Mouse (Mus musculus): ENCODE results near the gene Soat2.

Gene Soat2

DNA sequence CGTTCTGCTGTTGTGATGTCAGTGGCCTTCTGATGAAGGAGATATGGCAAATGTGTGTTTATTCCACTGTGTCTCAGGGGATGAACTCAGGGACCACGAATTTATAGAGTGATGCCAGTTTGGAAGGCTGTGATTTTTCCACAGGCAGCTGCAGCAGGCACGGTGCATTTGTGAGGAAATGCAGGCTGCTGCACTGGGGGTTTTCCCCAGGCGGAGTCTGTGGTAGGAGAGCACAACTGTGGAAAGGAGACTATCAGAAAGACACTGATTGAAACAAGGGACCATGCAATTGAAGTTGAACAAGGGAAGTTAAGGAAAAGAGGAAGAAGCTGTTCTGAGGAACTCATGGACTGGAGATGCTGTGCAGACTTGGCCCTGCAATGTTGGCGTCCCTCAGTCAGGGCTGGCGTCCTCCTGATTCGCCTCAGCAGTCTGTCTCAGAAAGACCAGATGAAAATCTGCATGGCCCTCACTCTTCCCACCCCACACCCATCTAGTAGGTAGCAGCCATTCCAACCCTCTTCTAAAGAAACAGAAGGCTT is 42.0 kb downstream of the Soat2 start:
- DNase-seq: no peak

DNA sequence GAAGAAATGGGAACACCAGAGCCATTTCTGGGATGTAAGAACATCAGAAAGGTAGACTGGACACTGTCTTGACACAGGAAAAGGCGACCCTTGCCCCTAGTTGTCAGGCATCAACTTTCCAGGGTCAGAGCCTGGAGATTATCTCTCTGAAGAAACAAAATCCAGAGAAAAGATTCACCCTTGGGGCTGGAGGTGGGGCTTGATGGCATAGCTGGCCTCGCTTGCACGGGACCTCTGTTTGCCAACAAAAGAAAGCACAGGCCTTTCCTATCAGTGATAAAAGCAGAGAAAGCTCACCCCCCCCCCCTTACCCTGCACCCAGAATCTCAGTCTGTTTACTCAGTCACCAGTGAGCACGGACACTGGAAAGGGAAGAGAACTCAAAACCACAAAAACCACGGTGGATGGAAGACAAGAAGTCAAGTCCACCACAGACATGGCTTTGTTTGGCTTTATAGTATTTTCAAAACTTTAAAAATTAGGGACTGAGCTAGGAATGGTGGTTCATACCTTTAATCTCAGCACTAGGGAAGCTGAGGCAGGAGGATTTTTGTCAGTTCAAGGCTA is 42.6 kb downstream of the Soat2 start:
- DNase-seq: no peak

DNA sequence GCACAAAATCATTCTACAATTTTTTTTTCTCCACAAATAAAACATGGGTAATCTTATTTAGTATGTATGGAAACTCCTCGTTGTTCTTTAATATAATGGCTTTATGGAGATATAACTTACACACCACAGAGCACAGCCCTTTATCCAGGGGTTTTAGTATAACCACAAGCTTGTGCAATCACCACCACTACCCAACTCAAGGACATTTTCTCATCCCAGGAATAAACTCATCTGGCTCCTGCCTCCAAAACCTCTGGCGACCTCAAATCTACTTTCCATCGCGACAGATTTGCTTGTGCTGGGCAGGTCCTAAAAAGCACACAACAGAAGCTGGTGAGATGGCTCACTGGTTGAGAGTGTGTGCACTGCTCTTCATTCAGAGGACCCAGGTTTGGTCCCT is 43.3 kb downstream of the Soat2 start:
- DNase-seq: no peak

DNA sequence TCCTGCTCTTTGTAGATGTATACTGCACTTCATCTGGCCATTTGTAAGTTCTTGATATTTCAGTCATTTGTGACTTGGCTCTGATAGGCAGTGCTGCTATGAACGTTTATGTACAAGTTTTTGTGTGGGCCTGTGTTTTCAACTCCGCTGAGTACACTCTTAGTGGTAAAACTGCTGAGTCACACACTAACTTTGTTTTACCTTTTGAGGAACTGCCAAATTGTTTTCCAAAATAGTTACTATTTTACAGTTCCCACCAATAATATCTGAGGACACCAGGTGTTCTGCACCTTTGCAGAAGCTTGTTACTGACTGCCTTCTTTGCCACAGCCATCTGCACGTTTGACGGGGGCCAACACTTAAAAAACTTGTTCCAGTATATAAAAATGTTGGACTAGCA is 44.1 kb downstream of the Soat2 start:
- no peak for DNase-seq

DNA sequence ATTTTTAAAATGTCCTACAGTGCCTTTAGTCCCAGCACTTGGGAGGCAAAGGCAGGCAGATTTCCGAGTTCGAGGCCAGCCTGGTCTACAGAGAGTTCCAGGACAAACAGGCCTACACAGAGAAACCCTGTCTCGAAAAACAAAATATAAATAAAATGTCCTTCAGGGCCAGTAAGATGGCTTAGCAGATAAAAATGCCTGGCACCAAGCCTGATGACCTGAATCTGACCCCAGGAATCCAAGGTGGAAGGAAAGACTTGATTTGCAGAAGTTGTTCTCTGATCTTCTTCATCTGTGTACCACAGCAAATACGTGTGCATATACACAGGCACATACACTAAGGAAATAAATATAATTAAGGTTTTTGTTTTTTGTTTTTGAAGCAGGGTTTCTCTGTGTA is 45.0 kb downstream of the Soat2 start:
- no peak for DNase-seq

DNA sequence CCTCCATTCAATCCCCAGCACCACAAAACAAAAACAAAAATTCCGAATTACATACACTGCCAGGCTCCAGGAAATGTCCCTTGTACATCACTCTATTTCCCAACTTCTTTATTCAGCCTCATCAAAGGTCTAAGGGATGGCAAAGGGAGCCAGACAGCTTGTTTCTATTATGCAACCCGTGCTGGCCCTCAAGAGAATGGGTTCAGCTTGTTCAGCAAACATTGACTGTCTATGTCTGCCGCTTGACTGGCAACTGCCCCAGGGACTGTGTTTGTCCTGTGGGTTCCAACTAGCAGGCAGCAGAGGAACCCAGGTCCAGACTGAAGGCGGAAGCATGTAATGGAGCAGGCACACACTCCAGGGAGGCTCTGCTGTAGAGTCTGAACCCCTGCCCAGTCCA is 48.5 kb downstream of the Soat2 start:
- DNase-seq: peak; percentile 38

DNA sequence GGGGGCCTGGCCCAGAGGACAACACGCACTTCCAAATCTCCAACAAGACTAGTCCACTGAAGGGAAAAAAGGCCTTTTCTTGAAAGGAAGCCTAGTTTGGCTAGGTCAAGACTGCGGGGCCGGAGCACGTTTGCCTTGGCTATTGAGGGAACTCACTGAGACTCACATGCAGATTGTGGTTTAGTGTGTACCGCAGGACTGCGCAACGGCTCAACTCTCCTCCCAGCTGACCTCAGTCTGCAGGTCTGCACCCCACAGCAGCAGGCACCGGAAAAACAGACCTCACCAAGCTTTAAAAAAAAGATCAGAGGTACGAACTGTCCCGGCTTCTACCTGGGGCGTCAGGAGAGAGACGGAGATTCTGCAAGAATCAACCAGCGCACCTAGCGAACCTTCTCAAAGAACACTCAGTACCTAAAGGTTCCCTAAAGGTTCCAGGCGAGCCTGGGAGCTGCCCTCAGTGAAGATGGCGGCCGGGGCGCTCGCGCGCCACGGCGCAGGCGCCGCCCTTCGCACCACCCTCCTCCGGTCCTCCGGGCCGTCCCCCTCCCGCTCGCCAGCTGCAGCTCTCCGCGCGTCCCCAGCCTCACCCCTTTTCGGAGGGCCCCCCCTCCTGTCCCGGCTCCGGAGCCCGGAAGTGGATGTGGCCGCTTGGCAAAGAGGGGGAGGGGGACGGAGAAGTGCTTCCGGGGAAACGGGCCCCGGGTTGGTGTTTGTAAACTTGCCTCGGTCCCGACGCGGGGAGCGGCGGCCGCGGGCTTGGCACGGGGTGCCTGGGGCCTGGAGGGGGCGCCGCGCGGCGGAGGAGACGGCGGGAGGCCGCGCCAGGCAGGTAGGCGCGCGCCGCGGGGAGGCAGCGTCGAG is 52.9 kb downstream of the Soat2 start, which contains the start of gene Zfp740:
TSS of gene Zfp740 (plus strand) at position 279 of the 864 bp plus-strand sequence.
- peak; percentile 96 for DNase-seq

DNA sequence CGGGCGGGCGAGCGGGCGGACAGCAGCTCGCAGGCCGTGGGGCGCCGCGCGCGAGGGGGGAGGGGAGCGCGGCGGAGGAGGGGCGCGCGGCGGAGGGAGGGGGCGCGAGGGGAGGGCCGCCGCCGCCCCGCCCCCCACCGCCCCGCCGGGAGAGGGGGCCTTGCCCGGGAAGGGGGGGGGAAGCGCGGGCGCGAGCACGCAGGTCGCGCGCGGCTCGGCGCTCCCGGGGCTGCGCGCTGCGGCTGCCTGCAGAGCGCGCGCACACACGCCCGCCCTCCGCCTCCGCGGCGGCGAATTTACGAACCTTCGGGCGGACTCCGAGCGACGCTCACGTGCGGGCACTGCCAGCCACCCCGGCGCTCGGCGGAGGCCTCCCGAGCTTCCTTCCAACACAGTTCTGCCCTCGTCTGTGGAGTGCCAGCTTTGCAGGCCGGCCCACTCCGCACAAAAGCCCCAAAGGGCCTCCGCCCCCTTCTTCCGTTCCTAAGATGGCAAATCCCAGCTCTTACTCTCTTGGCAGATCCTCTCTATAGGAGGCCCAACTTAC is 53.6 kb downstream of the Soat2 start:
- DNase-seq: peak; percentile 80

DNA sequence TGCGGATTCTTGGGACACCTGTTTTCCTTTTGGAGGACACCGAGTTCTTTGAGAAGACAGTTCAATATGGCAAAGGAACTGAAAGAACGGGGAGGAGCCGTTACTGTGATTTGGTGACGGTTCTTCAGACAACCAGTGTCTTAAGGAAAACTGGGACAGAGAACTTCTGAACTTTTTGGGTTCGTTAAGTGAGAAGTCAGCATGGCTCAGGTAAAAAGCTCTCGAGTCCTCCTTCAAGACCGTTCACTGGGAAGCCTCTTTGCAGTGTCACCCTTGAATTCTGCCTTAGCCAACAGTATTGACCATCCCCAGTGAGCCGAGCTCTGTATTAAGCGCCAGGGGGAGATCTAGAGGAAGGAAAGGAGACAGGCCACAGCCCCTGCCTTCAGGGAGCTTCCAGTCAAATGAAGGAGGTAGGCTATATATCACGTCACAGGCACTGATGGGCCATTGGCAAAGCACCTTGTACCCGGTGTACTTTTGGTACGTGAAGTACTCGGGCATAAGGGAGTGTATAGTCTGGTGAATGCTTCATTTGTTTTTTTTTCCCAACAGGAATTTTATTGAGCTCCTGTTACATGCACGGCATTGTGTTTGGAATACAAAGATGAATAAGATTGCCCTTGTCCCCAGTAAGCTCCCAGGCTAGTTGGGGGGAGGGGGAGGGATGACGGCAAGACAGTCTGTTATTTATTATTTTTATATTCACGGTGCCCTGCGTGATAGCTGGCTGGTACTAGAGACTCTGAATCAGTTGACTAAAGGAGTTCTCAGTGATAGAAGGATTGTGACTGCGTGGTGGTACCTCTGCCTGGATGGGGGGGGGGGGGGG is 54.6 kb downstream of the Soat2 start, which contains the start of gene Csad:
TSS of gene Csad (minus strand) at position 51 of the 832 bp plus-strand sequence.
- DNase-seq: no peak

DNA sequence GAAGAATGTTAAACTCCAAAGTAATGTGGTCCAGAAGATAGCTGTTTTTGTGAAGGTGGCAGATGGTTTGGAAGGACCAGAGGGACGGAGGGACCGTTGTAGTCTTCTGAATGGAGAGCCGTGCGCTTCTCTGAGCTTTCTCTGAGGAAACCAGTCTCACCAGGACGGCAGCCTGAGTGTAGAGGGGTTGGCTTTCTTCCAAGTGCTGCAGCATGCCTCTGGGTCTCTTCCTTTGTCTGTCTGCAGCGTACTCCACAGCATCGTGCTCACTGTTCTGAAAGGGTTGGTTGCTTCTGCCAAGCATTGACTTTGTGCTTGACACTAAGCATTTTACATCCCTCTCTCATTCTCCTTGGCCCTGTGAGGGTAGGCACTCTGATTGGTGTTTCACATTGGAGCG is 55.5 kb downstream of the Soat2 start:
- DNase-seq: no peak

DNA sequence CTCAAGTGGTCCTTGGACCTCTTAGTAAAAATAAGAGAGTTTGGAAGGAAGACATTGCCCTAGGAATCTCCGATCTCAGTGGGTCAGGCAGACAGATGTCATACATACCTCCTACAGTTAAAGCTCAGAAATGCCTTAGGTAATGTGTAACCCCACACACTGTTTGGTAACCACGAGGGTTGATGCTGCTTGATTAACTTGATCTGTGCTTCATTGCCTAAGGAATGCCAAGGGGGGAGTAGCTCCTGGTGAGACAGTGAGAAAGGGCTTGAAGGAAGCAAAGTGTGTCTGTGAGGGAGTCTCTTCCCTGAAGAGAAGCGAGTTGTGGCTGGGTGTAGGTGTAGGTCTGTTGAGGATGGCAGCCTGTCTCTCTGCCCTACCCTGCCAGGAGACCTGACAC is 57.0 kb downstream of the Soat2 start:
- no peak for DNase-seq

DNA sequence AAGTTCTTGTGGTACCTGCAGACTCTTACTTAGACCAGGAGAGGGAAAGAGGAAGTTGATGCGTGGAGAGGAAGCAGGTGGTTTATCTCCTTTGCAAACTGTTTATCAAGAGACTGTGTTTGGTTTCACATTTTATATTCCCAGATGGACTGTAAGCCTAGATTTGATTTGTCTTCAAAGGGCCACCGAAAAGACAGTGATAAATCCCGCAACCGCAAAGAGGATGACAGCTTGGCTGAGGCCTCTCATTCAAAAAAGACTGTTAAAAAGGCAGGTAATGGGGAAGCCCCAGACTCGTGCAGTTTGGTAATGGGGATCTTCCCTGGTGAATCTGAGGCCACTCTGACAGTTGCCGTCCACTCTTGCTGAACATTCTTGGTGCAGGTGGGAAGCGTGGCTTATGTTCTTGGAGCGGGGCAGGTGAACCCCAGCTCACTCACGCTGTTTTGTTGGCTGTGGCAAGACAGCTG is 57.8 kb downstream of the Soat2 start:
- no peak for DNase-seq

DNA sequence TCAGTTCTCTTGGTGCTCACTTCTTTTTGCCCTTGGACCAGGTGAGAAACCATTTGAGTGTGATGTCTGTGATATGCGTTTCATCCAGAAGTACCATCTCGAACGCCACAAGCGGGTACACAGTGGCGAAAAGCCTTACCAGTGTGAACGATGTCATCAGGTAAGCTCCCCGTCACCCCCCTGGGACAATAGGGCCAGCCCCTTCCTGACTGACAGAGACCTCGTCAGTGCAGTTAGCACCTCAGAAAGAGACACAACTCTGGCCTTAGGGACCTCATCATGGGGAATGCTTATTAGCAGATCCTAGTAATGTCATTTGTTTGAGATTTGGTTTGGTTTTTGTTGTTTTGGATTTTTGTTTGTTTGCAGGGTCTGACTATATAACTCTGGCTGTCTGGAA is 58.8 kb downstream of the Soat2 start:
- DNase-seq: no peak

DNA sequence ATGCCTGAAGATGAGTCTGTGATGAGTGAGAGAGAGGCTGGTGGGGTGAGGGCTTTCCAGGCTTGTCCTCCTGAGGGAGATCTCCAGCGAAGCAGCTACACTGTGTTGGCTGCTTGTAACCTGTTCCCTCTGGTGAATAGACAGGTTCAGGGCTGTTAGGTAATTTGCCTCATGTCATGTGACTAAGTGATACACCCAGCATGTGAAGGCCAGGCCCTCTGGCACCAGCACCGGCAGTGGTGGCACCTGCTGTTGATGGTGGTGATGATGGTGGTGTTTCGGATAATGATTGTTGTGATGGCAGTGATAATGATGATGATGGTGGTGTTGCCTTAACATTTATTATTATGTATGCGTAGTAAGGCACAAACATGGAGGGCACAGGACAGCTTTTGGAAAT is 60.5 kb downstream of the Soat2 start:
- DNase-seq: no peak

DNA sequence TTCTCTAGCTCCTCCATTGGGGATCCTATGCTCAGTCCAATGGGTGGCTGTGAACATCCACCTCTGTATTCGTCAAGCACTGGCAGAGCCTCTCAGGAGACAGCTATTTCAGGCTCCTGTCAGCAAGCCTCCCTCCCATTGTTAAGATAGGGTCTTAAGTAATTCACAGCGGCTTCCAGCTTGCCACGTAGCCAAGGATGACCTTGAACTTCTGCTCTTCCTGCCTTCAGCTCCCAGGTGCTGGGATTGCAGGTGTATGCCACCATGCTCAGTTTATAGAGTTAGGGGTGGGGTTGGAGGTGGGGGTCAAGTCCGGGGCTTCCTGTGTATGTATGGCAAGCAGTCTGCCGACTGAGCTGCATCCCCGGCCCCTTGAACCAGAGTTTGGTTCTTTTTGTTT is 61.6 kb downstream of the Soat2 start:
- no peak for DNase-seq
